Mouse (Mus musculus): Measurements from ENCODE around the gene Elk3.

Gene Elk3

DNA sequence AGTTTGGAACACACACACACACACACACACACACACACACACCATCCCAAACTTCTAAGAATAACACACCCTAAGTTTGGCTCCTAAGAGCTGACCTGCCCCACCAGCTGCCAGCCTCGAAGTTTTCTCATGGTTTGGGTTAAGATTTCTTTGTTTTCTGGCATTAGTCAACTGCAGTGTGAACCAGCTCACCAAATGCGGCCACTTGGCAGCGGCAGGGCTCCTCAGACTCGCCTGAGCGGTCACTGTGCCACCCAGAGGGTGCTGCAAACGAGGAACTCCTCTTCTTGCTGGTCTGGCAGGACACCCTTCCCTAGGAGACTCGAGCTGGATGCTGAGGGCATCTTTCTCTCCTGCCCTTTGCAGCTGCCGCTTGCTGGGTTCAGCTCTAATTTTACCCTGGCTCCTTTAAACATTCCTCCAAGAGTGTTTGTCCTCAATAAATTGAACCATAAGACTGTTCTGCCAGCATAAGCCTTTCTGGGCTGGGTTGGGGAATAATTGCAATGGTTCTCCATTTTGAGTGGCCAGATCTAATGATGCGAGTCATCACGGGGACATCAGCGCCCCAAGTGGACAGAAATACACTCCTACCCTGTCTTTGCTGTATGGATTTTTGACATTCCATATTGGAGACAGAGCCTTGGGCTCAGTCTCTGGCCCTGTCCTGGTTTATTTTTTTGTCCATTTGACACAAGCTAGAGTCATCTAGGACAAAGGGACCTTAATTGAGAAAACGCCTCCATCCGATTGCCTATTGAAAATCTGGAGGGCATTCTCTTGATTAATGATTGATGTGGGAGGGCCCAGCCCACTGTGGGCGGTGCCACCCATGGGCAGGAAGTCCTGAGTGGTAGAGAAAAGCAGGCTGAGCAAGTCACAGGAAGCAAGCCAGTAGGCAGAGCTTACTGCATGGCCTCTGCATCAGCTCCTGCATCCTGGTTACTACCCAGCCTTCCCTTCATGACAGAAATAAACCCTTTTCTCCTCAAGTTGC, 37.7 kb downstream of the Elk3 start:
- in situ Hi-C loops (cut with MboI, MseI): loop anchor here (25.0 kb wide), 1 partner anchor 211 kb away; no protein-coding TSS in a partner anchor

DNA sequence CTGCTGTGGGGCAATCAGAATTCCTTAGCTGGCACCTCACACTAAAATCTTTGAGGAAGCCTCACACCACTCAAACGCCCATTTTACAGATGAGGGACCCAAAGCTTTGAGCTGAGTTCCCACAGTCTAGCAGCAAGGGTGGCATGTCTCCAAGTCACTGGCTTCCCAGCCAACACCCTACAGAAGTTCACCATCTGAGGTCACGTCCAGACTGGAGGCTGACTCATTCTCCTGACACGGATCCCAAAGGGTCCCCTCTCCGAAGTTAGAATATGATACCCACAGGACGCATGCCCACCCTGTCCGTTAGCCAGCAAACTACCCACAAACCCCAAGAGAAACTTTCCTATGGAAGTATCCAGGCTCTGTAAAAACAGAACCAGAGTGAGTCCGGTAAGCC, 39.1 kb downstream of the Elk3 start:
- in situ Hi-C loops (cut with MboI, MseI): loop anchor here (25.0 kb wide), 1 partner anchor 210 kb away; no protein-coding TSS in a partner anchor

DNA sequence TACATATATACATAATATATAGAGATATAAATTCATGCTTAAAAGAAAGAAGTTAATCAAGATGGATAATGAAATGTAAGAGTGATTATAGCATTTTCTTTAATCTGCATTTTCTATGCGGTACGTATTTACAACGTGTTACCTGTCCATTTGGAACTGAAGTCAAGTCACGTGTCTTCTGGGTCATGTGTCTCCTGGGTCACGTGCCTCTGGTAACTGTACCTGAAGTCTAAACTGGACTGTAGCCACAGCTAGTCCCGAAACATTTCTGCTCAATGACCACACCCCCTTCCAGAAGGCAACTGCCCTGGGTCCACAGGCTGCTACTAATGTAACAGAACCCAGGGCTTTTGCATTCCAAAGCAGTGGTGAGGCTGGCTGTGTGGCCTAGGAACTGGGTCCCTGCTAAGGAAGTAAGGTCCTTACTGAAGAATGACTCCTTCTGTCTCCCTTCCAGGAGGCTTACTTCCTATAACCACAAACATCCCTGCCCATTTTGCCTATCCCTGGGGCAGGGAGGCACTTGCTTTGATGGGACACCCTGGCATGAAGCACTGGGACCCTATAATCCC, 40.0 kb downstream of the Elk3 start:
- in situ Hi-C loops (cut with MboI, MseI): loop anchor here (25.0 kb wide), 1 partner anchor 209 kb away; no protein-coding TSS in a partner anchor

DNA sequence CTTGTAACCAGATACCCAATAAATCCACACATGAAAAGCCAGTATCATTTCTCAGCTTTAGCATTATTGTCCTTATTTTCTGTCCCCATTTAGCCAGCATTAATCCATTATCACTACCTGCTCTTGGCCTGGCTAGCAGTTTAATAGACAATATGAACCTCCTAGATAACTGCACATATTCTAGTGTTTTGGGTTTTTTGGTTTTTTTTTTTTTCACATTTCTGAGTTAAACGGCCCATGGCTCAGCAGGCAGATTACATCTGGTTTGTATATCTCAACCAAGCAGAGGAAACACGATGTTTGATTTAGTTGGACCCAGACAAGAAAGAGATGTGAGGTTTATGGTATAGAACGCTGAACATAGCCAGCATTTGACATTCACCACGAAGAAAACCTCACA, 41.2 kb downstream of the Elk3 start:
- in situ Hi-C loops (cut with MboI, MseI): loop anchor here (25.0 kb wide), 1 partner anchor 207 kb away; no protein-coding TSS in a partner anchor

DNA sequence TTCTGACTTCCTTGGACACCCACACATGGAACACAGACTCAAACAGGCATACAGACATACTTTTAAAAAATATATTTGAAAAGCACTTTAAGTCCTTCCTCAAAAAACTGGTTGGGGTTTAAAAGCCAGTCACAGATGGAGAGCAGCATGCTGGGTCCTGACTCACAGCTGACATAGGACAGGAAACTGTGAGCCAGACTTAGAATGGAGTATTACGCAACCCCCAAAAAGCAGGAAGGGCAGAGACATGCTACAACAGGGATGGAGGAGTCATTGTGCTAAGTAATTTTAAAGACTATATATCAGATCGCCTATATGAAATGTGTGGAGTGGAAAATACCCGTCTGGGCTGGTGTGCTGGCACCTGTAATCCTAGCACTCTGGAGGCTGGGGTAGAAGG, 42.6 kb downstream of the Elk3 start:
- in situ Hi-C loops (cut with MboI, MseI): loop anchor here (25.0 kb wide), 1 partner anchor 206 kb away; no protein-coding TSS in a partner anchor

DNA sequence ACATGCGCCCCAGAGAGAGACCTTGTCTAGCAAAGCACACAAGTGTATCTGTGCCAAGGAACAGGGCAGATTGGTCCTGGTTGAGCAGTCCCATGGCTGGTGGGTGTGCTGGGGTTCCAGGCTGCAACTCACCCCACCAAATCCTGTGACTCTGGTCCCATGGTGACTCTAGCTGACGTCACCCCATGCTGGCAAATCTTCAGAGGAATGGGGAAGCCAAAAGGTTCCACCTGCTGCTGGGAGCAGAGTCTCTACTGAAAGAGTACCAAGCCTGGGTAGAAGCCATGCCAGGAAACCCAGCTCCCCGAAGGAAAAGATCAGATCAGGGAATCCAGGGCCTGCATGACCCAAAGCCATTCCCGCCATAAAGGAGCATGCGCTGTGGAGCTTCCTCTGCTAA, 43.4 kb downstream of the Elk3 start:
- in situ Hi-C loops (cut with MboI, MseI): loop anchor here (25.0 kb wide), 1 partner anchor 205 kb away; no protein-coding TSS in a partner anchor

DNA sequence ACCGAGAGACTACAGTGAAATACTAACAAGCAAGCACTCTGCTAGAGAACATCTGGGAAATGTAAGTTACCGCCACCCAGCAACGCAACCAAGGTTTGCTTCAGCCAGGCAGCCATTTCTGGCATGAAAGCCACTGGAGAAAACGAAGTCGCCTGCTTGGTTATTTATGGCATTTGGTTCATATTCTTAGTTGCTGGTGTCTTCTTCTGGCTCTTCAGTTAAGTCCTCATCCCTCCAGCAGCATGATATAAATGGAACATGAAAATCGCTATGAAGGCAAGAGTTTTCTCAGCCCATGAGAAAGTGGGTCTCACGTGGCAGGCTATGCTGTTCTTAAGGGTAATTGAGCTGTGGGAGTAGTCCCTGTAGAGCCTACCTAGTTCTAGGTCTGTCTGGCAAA, 44.4 kb downstream of the Elk3 start:
- in situ Hi-C loops (cut with MboI, MseI): loop anchor here (25.0 kb wide), 1 partner anchor 204 kb away; no protein-coding TSS in a partner anchor

DNA sequence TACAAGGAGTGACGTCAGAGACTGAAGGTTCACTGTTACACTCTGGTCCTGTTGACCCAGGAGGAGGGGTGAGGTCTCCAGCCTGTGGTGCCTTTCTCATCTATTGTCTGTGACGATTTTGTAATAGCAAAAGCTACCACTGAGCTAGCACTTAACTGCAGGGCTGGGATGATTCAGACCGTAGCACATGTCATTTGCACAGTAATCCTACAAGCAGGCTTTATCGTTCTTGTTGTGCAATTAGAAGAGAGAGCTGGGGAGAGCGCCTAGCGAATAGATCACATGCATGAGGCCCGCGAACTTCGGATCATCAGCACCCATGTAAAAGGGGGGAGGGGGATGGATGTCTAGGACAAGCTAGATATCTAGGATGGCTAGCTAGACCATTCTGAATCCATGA, 45.1 kb downstream of the Elk3 start:
- in situ Hi-C loops (cut with MboI, MseI): loop anchor here (25.0 kb wide), 1 partner anchor 204 kb away; no protein-coding TSS in a partner anchor

DNA sequence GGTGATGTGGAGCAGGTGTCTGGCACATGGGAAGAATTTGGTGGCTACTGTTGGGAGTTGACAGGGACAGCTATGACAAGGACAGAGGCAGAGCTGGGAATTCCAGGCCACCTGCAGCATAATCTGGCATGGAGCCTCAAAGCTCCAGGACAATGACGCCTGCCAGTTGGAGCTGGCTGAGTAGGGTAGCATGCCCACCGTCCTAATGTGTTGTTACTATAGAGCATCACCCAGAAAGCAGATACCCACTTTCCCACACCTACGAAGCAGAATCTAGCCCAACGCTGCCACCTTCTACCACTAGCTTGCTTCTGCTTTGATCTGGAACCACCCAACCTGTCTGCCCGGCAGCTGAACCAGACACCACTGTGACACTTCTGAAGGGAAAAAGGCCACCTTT, 46.9 kb downstream of the Elk3 start:
- in situ Hi-C loops (cut with MboI, MseI): loop anchor here (25.0 kb wide), 1 partner anchor 202 kb away; no protein-coding TSS in a partner anchor

DNA sequence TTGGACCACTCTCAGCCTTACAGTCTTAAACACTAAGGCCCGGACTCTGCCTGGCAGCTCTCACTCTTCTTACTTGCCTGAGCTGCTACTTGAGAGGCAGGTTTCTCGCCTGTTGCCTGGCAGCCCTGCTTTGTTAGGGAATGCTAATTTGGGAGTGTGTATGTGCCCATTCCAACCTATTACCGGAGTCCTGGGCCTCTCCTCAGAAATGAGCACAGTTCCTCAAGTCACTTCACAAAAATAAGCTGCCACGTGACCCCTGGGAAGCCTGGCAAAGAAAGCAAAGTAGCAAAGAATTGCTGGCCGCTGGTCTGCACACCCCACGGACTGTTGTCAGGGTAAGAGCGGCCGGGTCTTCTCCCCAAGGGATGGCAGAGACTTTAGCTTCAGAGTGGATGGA, 47.5 kb downstream of the Elk3 start:
- in situ Hi-C loops (cut with MboI, MseI): loop anchor here (25.0 kb wide), 1 partner anchor 201 kb away; no protein-coding TSS in a partner anchor

DNA sequence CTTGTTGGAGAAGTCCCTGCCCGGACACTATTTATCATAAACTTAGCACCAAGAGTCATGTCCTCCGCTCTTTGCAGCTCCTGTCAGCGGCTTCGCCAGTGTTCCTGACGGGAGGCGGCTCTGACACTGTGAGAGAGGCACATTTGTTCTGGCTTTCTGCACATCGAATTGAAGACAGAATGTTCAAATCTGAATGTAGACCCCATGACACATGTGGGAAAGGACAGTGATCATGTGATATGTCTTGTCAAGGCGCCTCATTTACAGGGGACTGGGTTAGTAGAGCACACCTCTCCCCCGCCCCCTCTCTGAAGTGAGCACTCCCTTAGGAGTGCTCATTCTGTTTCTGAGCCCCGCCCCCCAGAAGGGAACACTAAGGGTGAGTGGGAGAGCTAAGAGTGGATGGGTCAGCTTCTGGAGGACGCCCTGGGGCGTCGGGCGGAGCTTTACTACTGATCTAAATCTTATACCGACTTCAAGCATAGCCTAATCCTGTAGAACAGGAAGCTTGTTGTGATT, 48.9 kb downstream of the Elk3 start:
- in situ Hi-C loops (cut with MboI, MseI): loop anchor here (25.0 kb wide), 1 partner anchor 200 kb away; no protein-coding TSS in a partner anchor

DNA sequence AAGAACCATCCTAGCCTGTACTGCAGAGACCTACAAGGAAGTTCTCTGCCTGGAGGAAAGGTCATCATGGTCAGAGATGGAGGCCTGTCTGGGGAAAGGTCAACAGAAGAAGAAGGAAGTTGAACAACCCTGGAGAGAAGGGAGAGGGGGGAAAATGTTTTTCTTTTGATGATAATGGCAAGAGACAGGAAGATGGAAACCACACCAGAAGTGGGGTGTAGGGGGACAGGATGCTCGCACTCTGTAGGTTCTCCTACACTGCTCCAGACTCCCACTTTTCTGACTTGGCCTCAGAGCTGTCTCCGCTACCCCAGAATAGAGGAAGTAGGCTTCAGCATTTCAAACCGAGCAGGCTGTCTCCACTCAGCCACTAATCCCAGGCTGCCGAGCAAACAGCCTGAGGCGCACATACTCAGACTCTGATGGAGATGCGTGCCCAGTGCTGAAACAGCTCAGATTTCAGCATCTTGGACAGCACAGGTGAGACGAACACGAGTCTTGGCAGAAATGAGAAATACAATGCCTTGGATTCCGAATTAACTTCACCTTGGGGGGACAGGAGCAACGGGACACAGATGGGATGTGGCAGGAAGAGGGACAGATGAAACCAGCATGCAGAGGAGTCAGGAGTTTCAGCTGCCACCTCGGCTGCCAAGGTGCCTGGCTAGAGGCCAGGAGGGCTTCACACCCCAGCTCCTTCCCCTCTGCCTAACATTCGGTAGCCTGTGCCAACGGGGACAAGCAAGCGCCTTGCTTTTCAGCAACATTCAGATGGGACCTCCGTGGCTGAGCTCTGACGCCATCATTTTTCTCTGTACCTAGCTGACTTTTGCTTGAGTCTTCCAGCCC, 49.6 kb downstream of the Elk3 start:
- in situ Hi-C loops (cut with MboI, MseI): loop anchor here (25.0 kb wide), 1 partner anchor 199 kb away; no protein-coding TSS in a partner anchor

DNA sequence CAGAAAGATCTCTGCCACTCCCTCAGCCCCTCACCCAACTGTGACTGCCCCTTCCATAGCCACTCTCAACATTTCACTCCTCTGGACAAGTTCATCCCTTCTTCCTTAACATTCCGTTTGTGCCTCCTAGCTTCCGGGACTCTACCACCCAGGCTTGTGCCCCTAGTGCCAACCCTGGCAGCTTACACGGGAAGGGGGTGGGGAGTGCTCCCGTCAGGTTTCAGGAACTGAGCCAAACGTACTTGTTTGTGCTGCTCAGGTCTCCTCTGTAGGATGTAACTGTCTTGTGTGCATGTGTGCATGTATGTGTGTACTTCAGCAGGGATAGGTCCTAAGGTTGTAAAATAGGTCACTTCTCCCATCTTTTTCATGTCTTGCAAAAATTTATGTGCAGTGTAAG, 51.1 kb downstream of the Elk3 start:
- in situ Hi-C loops (cut with MboI, MseI): loop anchor here (25.0 kb wide), 1 partner anchor 198 kb away; no protein-coding TSS in a partner anchor

DNA sequence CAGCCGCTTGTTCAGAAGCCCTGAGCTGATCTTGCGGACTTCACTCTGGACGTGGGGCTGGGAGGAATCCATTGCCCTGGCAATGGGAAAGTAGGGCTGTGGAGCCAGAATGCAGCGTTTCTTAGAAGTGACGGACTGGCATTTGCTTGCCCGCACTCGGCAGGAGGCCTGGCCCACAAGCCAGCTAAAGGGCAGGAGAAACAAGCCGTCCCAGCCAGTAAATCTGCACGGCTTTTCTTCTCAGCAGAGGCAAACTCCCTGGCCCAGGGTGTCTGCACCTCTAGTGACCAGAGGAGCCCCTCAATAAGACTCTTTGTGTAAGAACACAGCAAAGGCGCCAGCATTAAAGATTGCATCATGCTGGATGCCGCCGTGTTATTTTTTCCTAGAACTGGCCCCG, 55.6 kb downstream of the Elk3 start:
- in situ Hi-C loops (cut with MboI, MseI): loop anchor here (25.0 kb wide), 1 partner anchor 193 kb away; no protein-coding TSS in a partner anchor

DNA sequence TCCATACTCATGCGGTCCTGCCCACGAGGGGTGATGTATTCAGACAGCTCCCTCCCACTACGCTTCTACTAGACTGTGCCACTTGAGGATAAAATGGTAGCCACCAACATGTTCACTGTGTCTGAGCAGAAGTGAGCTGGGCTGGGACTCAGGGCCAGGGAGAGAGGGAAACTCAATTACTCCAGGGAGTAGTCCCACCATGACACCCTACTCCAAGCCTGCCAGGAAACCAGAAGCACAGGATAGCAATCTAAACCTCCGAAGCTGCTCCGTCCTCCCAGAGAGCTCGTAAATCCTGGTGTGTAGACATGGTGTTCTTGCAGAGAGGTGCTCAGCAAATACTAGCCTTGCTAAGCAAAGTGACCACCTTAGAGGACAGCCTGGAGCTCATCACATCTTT, 57.8 kb downstream of the Elk3 start:
- in situ Hi-C loops (cut with MboI, MseI): loop anchor here (25.0 kb wide), 1 partner anchor 191 kb away; no protein-coding TSS in a partner anchor

DNA sequence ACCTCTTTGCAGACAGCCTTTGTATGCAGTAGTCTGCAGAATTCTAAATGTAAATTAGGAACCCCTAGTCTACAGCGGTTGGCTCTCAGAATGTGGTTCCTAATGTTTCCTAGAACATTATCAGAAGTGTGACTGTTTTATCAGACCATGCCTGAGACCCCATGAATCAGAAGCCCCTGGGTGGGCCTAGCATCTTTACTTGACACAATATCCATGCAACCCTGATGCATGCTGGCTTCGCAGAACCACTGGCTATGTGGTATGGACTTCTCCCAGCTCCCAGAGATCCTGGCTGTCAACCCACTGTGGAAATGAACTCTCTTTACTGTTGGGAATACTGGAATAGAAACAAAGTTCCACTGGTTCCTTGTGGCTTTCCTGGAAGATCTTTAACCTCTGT, 58.3 kb downstream of the Elk3 start:
- in situ Hi-C loops (cut with MboI, MseI): loop anchor here (25.0 kb wide), 1 partner anchor 190 kb away; no protein-coding TSS in a partner anchor

DNA sequence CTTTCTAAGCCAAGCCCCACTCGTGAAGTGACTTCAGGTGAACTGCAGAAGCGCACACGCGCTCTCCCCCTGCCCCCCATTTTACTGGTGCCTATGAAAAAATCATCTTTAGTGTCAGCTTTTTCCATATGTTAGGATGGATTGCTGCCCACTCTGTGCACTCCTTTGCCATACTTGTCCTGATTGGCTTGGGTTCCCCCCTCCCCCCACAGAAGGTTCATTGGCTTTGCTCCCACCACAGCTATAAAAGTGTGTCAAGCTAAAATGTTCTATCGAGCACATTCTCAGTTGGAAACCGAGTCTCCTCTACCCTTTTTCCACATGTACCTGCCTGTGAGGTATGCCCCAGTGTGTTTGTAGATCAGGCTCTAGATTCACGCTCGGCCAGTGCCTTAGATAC, 59.5 kb downstream of the Elk3 start:
- in situ Hi-C loops (cut with MboI, MseI): loop anchor here (25.0 kb wide), 1 partner anchor 189 kb away; no protein-coding TSS in a partner anchor

DNA sequence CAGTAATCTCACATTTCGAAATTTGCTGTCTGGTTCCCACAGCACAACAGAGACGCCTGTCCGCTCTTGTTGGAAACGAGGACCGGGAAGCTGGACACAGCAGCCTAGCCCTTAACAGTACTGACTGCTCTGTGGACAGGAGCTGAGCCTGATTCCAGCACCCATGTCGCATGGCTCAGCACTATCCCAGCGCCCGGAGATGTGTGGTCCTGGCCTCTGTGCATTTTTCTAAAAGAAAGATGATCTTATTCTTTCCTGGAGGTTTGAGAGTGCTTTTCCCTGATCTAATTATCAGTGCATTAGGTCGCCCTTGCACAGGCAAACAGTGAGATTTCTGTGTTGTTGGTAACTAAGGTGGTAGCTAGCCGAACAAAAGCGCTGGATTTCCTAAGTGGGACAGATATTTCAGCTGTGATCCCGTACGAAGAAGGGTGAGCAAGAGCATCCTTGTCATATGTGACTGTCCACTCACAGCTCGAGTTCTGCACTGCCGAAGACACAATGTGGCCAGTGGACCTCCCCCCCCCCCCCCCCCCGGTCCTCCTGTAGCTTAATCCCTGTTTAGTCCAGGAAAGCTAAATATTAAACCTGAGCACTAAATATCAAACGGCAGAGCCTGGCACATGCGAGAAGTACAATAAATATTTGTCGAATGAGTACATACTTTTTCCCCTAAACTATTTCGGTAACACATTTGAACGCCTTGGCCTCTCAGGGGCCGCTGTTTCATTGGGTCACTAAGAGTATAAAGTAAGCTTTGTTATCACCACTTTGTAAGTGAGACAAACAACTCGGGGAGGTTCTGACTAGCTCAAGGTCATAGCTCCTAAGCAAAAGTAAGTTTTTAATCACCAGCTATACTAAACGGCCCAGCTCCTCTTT, 60.3 kb downstream of the Elk3 start:
- in situ Hi-C loops (cut with MboI, MseI): loop anchor here (25.0 kb wide), 1 partner anchor 188 kb away; no protein-coding TSS in a partner anchor

DNA sequence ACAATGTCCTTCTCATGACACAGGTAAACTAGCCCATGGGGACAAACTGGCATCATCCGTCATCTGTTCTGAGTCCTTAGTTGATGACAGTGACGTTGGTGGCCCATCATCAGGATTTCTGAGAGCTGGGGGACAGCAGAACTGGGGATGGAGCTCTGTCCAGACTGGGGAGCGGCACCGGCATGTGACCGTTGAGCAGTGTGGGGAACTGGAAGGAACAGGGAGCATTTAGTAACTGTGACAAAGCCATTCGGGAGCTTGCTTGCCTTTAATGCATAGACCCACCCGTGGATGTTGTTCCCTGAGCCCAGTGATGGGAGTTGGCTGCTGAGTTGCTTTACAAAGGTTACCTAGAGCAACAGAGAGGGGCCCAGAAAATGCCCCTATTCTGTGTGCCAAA, 61.0 kb downstream of the Elk3 start:
- in situ Hi-C loops (cut with MboI, MseI): loop anchor here (25.0 kb wide), 1 partner anchor 188 kb away; no protein-coding TSS in a partner anchor

All from T-helper 2 cell (primary cell).